Mouse (Mus musculus) spleen, adult 2 months (tissue): ENCODE measurements around the gene Itsn2.

Experiments used
- CTCF ChIP-seq: fragments of 200-500 bp; IDR thresholded peaks from 2 replicates; pipeline ENCODE4 v1.5.1; 2011; ENCODE audit warnings: mild to moderate bottlenecking, inconsistent platforms; ENCODE audit not compliant: insufficient read depth, insufficient read length, insufficient replicate concordance; ENCODE audit errors: extremely low read depth
- POLR2A ChIP-seq: fragments of 200-500 bp; IDR thresholded peaks from 2 replicates; pipeline ENCODE4 v1.6.1; 2011; ENCODE audit warnings: low read depth, low read length, inconsistent platforms

- no peak for TF ChIP-seq CTCF
- TF ChIP-seq POLR2A = no peak
Observed at GRCm38 (mm10) chr12:4689341-4689740, 96.9 kb downstream of the Itsn2 start.
